Mouse (Mus musculus): ENCODE results near the gene Celf2. TPM values are rescaled to one million over a fixed set of nuclear protein-coding genes. Genes with fewer than 3 reads are reported as not detected.
A peak's percentile ranks its signal among the peaks of the same experiment; 100 is the strongest.

The Celf2 gene
- polyA plus RNA-seq, 1 experiment from 2014 or later: 20.4 TPM

DNA sequence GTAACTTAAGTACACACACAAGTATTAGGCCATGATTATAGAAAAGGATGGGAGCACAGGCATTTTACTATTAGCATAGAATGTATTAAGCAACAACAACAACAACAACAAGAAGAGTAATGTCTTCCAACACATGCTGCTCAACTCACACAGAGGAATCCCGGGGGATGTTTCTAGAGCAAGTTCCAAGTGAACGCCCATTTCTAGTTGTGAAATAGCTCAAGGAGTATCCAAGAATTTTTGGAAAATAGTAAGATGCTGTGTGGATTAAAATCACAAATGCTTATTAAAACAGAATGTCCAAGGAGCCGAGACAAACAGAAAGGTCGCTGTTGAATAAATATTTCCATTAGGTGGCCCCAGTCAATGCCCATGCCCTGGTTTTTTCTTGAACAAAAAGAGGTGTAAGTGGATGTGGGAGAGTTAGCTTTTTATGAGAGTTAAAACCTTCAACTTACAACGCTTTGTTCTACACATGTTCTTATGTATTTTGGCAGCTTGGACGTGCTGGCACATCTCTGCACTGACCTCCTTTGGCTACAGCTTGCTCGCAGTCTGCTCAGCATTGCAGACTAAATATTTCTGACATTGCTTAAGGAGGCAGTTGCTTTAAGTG, 448.8 kb downstream of the Celf2 start:
- Histone ChIP-seq H3K9ac (no peak overlapping the region), H3K36me3 (no peaks in the 10 kb centered on the region), H3K27ac (no peak overlapping the region), H3K4me1 (peaks cover 14% of the 10 kb centered on the region), H3K27me3 (no peaks in the 10 kb centered on the region), H3K4me3 (replicated peaks) (no peak overlapping the region), H3K9me3 (replicated peaks) (no peaks in the 10 kb centered on the region), H3K4me2 (no peak overlapping the region)
- ATAC-seq (replicated peaks; ENCODE audit: low FRiP score): no peak
- WGBS: 71% methylated on average over 7 of the region's 7 CpGs

DNA sequence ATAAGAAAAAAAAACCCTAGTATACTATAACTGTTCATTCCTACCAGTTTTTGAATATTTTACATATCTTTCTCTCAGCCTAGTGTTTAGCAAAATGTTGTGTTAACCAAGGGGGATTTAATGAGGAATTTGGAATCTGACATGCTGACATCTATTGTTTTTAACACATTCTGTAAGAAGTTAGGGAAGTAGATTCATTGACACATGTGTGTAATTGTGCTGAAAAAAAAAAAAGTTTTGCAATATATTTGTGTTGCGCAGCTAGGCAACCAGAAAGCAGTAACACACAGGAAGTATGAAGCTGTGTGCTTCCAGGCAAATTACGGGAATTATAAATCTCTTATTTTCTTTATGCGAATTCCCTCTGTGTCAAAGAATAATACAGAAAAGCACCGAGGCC, 453.0 kb downstream of the Celf2 start:
- Histone ChIP-seq H3K27me3 (no peaks in the 10 kb centered on the region), H3K4me2 (no peak overlapping the region), H3K9ac (no peak overlapping the region), H3K4me1 (0 out of 2 replicates have a peak, but pooled peaks cover 5% of the 10 kb centered on the region), H3K36me3 (no peaks in the 10 kb centered on the region), H3K27ac (no peak overlapping the region), H3K9me3 (replicated peaks) (no peaks in the 10 kb centered on the region), H3K4me3 (replicated peaks) (no peak overlapping the region)
- no peak for ATAC-seq (replicated peaks; ENCODE audit: low FRiP score)
- 61% methylated on average over 4 of the region's 4 CpGs for WGBS

DNA sequence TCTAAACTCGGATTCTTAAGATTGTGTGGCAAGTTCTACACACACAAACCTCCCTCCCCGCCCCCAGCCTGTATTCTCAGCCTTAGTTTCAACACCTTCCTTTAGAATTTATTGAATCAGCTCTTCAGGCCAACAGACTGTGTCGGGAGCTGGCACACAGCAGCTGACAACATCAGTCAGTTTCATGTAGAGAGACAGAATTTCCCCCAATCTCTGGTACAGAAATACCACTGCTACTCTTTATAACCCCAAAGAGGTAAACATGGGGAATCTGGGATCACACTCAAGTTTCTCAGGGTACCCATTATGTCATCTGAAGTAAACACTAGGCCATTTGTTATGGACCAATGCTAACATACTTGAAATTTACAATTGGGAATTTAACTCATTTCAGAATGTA, 453.4 kb downstream of the Celf2 start:
- Histone ChIP-seq H3K9me3 (replicated peaks) (no peaks in the 10 kb centered on the region), H3K27ac (no peak overlapping the region)
- 61% methylated on average over 3 of the region's 3 CpGs for WGBS

DNA sequence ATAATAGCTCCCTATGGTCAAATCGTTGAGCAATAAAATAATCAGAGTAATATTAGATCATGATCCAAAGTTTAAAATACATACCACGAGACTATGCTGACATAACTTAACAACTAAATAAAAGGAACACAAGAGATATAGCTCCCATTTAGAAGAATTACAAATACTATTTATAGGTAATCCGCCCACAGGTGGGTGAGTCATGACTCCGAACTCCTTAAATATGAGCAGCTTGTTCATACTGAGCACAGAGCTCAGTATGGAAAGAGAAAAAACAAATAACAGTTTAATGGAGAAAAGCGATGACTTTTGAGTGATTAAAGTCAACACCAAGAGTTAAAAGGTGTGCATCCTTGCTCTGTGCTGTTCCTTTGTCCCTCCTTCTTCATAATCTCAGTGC, 458.3 kb downstream of the Celf2 start:
- 91% methylated on average over 5 of the region's 5 CpGs for WGBS
- Histone ChIP-seq H3K9ac (no peak overlapping the region), H3K27ac (no peak overlapping the region), H3K4me2 (no peak overlapping the region), H3K27me3 (no peaks in the 10 kb centered on the region), H3K9me3 (replicated peaks) (no peaks in the 10 kb centered on the region), H3K4me1 (0 out of 2 replicates have a peak, but pooled peaks cover 5% of the 10 kb centered on the region), H3K4me3 (replicated peaks) (no peak overlapping the region), H3K36me3 (no peaks in the 10 kb centered on the region)
- ATAC-seq (replicated peaks; ENCODE audit: low FRiP score): no peak

More for the DNA sequence above, 453.4 kb downstream of the Celf2 start:
- 0 out of 2 replicates have a peak, but pooled peaks cover 5% of the 10 kb centered on the region for H3K4me1 ChIP-seq
- no peaks in the 10 kb centered on the region for H3K36me3 ChIP-seq
- no peak for ATAC-seq (replicated peaks; ENCODE audit: low FRiP score)
- H3K27me3 ChIP-seq: no peaks in the 10 kb centered on the region
- H3K4me3 ChIP-seq (replicated peaks): no peak overlapping the region
- no peak overlapping the region for H3K4me2 ChIP-seq
- H3K9ac ChIP-seq: no peak overlapping the region

DNA sequence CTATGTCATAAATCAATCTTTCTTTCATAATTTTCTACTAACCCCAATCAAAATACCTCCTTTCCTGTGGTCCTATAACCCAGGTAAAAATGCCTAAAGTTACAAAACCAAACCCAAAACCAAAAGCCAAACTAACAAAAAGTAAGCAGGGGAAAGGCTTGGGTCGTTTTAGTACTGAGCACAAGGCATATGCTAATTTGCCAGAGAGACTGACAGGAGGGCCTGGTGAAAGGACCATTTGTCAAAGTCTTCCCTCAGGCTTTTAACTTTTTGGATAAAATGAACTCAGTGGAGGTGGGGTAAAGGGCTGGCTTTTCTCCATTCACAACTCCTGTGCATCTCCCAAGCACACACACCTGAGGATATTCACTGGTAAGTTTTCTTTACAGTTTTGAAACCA, 463.2 kb downstream of the Celf2 start:
- Histone ChIP-seq H3K9me3 (replicated peaks) (no peaks in the 10 kb centered on the region), H3K4me1 (no peaks in the 10 kb centered on the region), H3K9ac (no peak overlapping the region), H3K4me3 (replicated peaks) (no peak overlapping the region), H3K36me3 (no peaks in the 10 kb centered on the region), H3K27ac (no peak overlapping the region), H3K4me2 (no peak overlapping the region), H3K27me3 (no peaks in the 10 kb centered on the region)
- ATAC-seq (replicated peaks; ENCODE audit: low FRiP score): no peak
- WGBS: 5% methylated on average over 1 of the region's 1 CpGs

DNA sequence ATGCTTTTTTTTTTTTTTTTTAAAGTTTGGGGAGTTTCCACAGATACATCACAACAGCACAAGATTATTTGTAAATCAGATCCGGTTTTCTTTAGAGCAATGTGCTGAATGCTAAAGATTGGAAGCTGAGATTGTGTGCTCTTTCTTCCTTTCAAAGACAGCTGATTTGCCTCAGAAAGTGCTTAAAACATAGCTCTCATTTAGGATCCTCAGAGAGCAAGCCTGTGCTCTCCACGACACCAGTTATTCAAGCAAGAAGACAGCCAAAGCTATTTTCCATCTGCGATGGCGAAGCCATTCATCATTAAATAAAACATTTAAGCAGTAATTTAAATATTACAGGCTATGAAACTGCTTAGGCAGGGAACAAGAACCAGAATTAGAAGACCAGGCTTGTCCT, 463.8 kb downstream of the Celf2 start:
- Histone ChIP-seq H3K27me3 (no peaks in the 10 kb centered on the region), H3K4me3 (replicated peaks) (no peak overlapping the region), H3K9ac (no peak overlapping the region), H3K4me1 (no peaks in the 10 kb centered on the region), H3K9me3 (replicated peaks) (no peaks in the 10 kb centered on the region), H3K36me3 (no peaks in the 10 kb centered on the region), H3K27ac (no peak overlapping the region), H3K4me2 (no peak overlapping the region)
- WGBS: 54% methylated on average over 4 of the region's 4 CpGs
- ATAC-seq (replicated peaks; ENCODE audit: low FRiP score): no peak; the same call in 1 of the 2 replicates

DNA sequence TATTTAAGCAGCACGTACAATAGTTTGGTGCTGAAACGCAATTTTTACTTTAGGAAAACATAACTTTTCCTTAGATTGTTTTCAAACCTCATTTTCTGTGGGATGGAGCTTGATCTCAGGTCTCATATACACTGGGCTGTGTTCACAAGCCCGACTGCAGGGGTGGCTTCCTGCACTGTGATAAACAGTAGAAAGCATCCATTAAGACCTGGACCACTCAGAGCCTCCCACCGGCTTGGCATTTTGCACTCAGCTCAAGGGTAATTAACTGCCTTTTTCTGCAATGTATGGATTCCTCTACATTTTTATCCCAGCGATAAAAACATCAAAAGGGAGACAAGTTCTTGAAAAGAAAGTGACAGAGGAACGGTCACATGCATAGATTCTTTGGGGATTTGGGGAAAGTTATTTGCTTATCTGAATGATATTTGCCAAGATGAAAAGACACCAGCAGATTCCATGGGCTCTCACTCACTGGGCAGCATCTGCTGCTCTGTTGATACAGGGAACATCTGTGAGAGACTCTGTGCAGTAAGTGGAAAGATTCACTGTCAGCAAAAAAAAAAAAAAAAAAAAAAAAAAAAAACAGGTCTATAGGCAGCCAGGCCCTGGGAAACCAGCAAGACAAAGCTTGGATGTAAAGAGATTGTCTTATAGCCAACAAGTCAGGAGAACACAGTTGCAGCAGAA, 465.4 kb downstream of the Celf2 start:
- 68% methylated on average over 6 of the region's 6 CpGs for WGBS
- no peak overlapping the region for H3K9ac ChIP-seq

DNA sequence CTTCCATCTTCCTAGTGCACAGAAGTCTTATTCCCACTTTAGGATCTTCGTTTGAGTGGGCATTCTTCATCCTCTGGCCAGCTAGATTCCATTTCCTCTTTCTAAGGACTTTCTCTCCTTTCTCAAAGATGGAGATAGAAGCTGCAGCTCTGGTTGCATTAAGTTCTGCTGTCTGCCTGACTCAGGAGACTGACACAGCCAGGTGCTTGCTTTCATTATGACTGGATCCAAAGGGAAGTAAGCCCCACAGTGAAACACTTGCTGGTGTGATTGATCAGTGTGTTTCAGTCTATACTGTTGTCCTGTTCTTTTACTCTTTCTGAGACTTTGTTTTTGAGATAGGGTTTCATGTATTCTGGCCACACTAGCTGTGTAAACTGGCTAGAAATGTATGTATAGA, 468.4 kb downstream of the Celf2 start:
- no peak overlapping the region for H3K4me3 ChIP-seq (replicated peaks)
- no peaks in the 10 kb centered on the region for H3K9me3 ChIP-seq (replicated peaks)
- no peaks in the 10 kb centered on the region for H3K27me3 ChIP-seq
- no peaks in the 10 kb centered on the region for H3K36me3 ChIP-seq
- no peaks in the 10 kb centered on the region for H3K4me1 ChIP-seq
- no peak overlapping the region for H3K9ac ChIP-seq
- no peak overlapping the region for H3K4me2 ChIP-seq
- 67% methylated on average over 1 of the region's 1 CpGs for WGBS
- no peak for ATAC-seq (replicated peaks; ENCODE audit: low FRiP score)
- H3K27ac ChIP-seq: no peak overlapping the region

More for the DNA sequence above, 465.4 kb downstream of the Celf2 start:
- Histone ChIP-seq H3K27me3 (no peaks in the 10 kb centered on the region), H3K4me2 (no peak overlapping the region), H3K27ac (no peak overlapping the region), H3K36me3 (no peaks in the 10 kb centered on the region), H3K4me3 (replicated peaks) (no peak overlapping the region), H3K9me3 (replicated peaks) (no peaks in the 10 kb centered on the region), H3K4me1 (no peaks in the 10 kb centered on the region)
- no peak for ATAC-seq (replicated peaks; ENCODE audit: low FRiP score)

DNA sequence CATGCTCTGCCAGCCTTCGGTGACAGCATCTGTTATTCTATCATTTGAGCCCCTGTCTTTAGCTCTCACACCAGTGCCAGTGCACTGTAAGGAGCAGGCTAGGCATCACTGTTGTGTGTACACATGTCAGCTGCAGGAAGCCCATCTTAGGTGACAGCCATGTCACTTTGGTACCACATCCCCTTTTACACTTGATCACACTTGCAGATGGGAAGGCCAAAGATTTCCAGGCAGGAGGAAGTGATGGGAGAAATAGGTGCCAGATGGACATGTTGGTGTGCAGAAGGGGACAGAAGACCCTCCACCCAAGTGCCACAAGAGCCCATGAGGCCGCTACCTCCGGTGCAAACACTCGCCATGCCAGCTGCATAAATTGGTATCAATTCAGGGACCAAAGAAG, 470.4 kb downstream of the Celf2 start:
- ATAC-seq (replicated peaks; ENCODE audit: low FRiP score): no peak
- Histone ChIP-seq H3K4me1 (no peaks in the 10 kb centered on the region), H3K36me3 (no peaks in the 10 kb centered on the region), H3K4me3 (replicated peaks) (no peak overlapping the region), H3K27me3 (no peaks in the 10 kb centered on the region), H3K27ac (no peak overlapping the region), H3K9me3 (replicated peaks) (no peaks in the 10 kb centered on the region), H3K9ac (no peak overlapping the region), H3K4me2 (no peak overlapping the region)
- 90% methylated on average over 4 of the region's 4 CpGs for WGBS

DNA sequence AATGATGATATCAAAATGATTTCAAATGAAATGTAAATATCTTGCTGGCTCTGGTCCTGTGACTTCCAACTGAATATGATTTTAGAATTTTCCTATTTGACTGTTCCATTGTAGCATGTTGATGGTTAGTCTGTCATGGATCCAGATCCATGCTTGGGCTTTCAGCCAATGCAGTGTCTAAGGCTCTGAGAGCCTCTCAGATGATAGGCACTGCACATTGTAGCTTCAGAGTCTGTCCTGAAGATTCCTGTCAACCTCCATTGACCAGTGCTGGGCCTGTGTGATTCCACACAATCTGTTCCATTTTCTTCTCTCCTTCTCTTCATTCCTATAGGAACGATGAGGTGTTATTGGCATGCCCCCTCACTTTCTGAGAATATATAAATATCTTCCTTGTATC, 478.0 kb downstream of the Celf2 start:
- Histone ChIP-seq H3K4me1 (no peaks in the 10 kb centered on the region), H3K36me3 (no peaks in the 10 kb centered on the region), H3K9ac (no peak overlapping the region), H3K4me2 (no peak overlapping the region), H3K4me3 (replicated peaks) (no peak overlapping the region), H3K27me3 (no peaks in the 10 kb centered on the region), H3K9me3 (replicated peaks) (no peaks in the 10 kb centered on the region), H3K27ac (no peak overlapping the region)
- ATAC-seq (replicated peaks; ENCODE audit: low FRiP score): no peak
- 93% methylated on average over 1 of the region's 1 CpGs for WGBS

DNA sequence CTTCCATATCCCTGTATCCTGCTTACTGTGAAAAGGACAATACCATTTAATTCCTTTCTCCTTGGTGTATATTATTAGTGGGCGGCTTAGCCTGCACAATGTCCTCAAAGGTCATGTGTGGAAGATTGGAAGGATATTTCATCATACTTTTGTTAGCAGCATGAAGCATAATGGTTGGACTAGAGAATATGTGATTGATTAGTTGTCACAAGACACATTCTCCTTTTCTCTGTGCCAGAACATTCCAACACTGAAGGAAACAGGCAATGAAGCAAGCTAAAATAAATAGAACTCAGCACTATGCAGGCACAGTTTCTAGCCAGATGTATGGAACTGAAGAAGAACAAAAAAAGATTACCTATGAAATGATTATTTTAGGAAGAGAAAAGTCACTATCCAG, 482.6 kb downstream of the Celf2 start:
- 93% methylated on average over 1 of the region's 1 CpGs for WGBS
- no peaks in the 10 kb centered on the region for H3K36me3 ChIP-seq
- H3K4me3 ChIP-seq (replicated peaks): no peak overlapping the region
- no peak for ATAC-seq (replicated peaks; ENCODE audit: low FRiP score)
- no peak overlapping the region for H3K4me2 ChIP-seq
- H3K9ac ChIP-seq: no peak overlapping the region
- no peaks in the 10 kb centered on the region; the same call in 1 of the 2 replicates for H3K4me1 ChIP-seq
- no peak overlapping the region for H3K27ac ChIP-seq
- no peaks in the 10 kb centered on the region for H3K9me3 ChIP-seq (replicated peaks)
- no peaks in the 10 kb centered on the region for H3K27me3 ChIP-seq

DNA sequence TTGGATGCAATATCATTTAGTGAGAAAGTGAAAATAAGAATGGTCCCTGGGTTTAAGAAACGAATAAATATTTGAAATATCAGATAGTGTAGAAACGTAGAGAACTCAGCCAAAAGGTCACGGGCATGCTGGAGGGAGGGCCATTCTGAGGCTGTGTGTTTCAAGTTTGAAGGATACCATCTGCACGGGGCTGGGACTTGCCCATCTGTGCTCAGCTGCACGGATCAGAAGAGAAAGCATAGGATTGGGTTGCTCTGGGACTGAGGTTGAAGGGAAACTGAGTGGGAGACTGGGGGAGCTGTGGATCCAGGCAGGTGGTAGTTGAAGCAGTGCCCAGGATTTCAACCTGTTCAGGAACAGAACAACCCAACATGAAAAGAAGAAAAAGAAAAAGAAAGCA, 483.8 kb downstream of the Celf2 start:
- 23% methylated on average over 5 of the region's 5 CpGs for WGBS
- H3K27me3 ChIP-seq: no peaks in the 10 kb centered on the region
- H3K36me3 ChIP-seq: no peaks in the 10 kb centered on the region
- no peak overlapping the region for H3K9ac ChIP-seq
- H3K9me3 ChIP-seq (replicated peaks): no peaks in the 10 kb centered on the region
- H3K4me3 ChIP-seq (replicated peaks): no peak overlapping the region
- ATAC-seq (replicated peaks; ENCODE audit: low FRiP score): peak; percentile 92
- H3K4me1 ChIP-seq: no peaks in the 10 kb centered on the region; the same call in 1 of the 2 replicates
- H3K4me2 ChIP-seq: no peak overlapping the region
- no peak overlapping the region for H3K27ac ChIP-seq

Measured in kidney, embryonic 15.5 days (tissue).